Mouse (Mus musculus): ENCODE data around the gene Lin9.

Lin9 gene

DNA sequence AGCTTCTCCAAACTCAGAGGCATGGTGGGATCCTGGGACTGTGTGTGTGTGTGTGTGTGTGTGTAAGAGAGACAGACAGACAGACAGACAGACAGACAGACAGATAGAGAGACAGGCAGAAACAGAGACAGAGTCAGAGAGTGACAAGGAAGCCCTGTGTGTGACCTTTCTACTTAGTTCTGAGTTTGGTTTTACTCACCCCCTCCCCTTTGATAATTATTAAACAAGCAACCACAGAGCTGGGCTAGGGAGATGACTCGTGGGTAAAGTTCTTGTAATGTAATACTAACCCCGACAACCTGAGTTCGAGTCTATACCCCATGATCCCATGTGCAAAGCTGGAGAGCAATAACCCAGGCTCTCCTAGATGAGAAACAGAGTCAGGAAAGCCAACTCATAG is 66.9 kb downstream of the Lin9 start:
- DNase-seq (ENCODE audit: low spot score) = no peak

- DNase-seq (ENCODE audit: low spot score) = no peak
Observed at GRCm38 (mm10) chr1:180708935-180709776, 68.2 kb downstream of the Lin9 start.

GRCm38 (mm10) chr1:180718756-180719155 is 77.8 kb downstream of the Lin9 start:
- DNase-seq (ENCODE audit: low spot score) = no peak

- DNase-seq (ENCODE audit: low spot score) = no peak
Observed at GRCm38 (mm10) chr1:180719483-180719882, 78.5 kb downstream of the Lin9 start.

- peak; percentile 77 for DNase-seq (ENCODE audit: low spot score)
Observed at GRCm38 (mm10) chr1:180719951-180720689, 79.2 kb downstream of the Lin9 start.

- no peak for DNase-seq (ENCODE audit: low spot score)
Observed at GRCm38 (mm10) chr1:180722608-180723007, 81.7 kb downstream of the Lin9 start.

- peak; percentile 5 for DNase-seq (ENCODE audit: low spot score)
Observed at GRCm38 (mm10) chr1:180723701-180724238, 82.8 kb downstream of the Lin9 start.

GRCm38 (mm10) chr1:180725704-180726179 is 84.8 kb downstream of the Lin9 start, which contains the start of gene Acbd3:
Gene Acbd3 (plus strand): TSS chr1:180726043.
- DNase-seq (ENCODE audit: low spot score) = peak; percentile 89

DNA sequence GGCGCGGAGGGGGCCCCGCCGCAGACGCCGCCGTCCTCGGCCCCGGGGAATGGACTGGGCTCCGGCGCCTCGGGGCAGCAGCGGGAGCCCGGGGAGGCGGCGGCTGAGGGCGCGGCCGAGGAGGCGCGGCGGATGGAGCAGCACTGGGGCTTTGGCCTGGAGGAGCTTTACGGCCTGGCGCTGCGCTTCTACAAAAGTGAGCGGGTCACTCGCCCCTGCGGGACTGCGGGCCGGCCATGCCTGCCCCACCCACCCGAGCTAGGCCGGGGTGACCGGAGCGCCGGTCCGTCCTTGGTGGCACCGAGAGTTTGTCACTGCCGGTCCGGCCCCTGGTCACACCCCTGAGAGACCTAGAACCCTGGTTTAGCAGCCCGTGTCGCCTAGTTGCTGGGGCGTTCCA is 85.2 kb downstream of the Lin9 start:
- no peak for DNase-seq (ENCODE audit: low spot score)

- no peak for DNase-seq (ENCODE audit: low spot score)
Observed at GRCm38 (mm10) chr1:180729231-180729630, 88.3 kb downstream of the Lin9 start.
